Mouse (Mus musculus) kidney, adult 18-20 months (tissue): ENCODE measurements around the gene Scgb2b12.
"Not testable (repeated sequence)": the region's sequence is repeated elsewhere in the genome, so short reads cannot be mapped to it uniquely, and the experiment has no call there.

Experiments used
- DNase-seq: peaks from one replicate; pipeline ENCODE4 v3.0.0; 2021

The Scgb2b12 gene

GRCm38 (mm10) chr7:32327145-32327544 is at the start of gene Scgb2b12:
Gene Scgb2b12, minus strand, starts transcription at chr7:32327245.
- DNase-seq: not testable (repeated sequence)

- DNase-seq: not testable (repeated sequence)
Observed at GRCm38 (mm10) chr7:32333882-32334281, 6.8 kb upstream of the Scgb2b12 start, which contains the start of gene Scgb1b12. Gene Scgb1b12, plus strand, starts transcription at chr7:32334182.
